Mouse (Mus musculus): ENCODE measurements around the gene Cox4i2.

- TF ChIP-seq POLR2A (IDR thresholded peaks at IDR 0.05; ENCODE audit: extremely low read depth, insufficient read depth, low read length) (no peak), CTCF (IDR thresholded peaks at IDR 0.05; ENCODE audit: low read depth, low read length) (no peak)
Measured at GRCm38 (mm10) chr2:152813232-152813631, 59.3 kb downstream of the Cox4i2 start.

Data from liver, adult 2 months (tissue).